Mouse (Mus musculus): ENCODE data around the gene Tnnt3. TPM values are rescaled to one million over a fixed set of nuclear protein-coding genes. Genes with fewer than 3 reads are reported as not detected.

The Tnnt3 gene
- total RNA-seq, 2 experiments from 2014 or later, result 0.67 to 1.8 TPM

DNA sequence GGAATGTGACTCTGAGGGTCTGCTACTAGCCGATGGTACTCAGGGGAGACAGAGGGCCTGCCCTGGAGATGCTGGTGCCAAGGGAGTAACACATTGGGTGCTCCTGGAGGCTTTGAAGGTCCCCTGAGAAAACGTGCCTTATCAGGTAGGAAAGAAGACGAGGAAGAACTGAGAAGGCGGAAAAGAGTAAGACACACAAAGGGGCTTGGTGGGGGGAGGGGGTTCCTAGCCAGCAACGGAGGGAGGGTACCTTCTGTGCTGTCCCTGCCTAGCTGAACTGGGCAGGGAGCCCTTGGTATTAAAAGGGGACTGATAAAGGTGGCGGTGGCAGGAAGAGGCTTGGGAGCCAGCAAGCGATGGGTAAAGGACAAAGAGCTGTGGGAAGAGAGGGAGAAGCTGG lies 23.0 kb upstream of the Tnnt3 start:
- intact Hi-C loops (cut with DNase I), result loop anchor here (2.0 kb wide), 1 partner anchor 29 kb away; no protein-coding TSS in a partner anchor
- peak; percentile 40 to 49 for DNase-seq

DNA sequence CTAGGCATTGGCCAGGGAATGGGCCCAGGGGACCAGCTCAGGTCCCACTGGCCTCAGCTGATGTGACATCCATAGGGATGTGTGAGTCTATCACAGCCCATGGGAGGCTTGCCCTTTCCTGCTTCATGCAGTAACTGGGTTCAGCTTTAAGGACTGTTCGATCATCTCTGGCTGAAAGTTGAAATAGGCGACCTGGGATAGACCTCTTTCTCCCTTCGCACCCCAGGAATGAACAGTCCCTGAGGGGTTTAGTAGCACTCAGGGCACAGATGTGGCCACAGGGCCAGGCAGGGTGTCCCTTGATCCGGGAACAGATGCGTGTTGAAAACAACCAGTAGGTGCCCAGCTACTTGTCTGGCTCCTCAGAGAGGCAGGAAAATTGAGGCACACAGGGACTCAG lies 22.4 kb upstream of the Tnnt3 start:
- intact Hi-C loops (cut with DNase I), result no loop called here
- peak in 1 of 2 experiments; percentile 30 for DNase-seq

- intact Hi-C loops (cut with DNase I), result no loop called here
- peak; percentile 70 for DNase-seq
These were observed 21.7 kb upstream of the Tnnt3 start for GRCm38 (mm10) chr7:142476795-142477452.

- DNase-seq, result no peak
- intact Hi-C loops (cut with DNase I), result no loop called here
These were observed 20.6 kb upstream of the Tnnt3 start for GRCm38 (mm10) chr7:142478001-142478400.

DNA sequence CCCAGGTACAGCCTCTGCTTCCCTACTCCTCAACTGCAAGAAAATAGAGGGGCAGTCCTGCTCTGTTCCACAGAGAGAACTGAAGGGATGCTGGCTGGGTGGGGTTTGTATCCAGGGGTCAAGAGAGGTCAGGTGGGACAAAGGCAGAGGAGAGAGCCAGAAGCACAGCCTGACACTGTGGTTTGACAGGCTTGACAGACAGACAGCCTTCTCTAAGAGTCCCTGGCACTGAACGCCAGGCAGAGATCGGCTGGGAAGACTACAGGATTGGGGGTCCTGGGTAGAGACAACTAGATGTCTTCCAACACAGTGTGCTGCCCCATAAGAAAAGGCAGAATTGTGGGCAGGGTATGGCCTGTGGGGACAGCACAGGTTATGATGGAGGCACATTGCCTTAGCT lies 20.1 kb upstream of the Tnnt3 start:
- DNase-seq, result peak in 1 of 2 experiments; percentile 35
- intact Hi-C loops (cut with DNase I), result no loop called here

DNA sequence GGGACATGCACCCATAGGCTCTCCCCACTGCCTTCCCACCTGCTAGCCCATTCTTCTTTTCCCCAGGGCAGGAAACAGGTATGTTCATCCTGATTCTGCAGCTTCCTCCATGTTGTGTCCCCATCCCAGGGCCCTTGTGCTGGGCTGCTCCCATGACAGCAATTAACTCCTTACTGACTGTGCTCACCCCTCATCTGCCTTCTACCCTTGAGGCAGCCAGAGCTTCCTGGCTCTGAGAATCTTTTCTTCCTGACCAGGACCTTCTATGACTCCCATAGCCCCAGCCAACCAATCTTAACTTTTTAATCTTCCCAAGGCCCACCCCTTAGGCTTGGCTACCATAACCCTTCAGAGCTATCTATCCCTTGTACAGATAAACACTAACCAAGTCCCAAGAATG lies 19.3 kb upstream of the Tnnt3 start:
- DNase-seq, result no peak
- intact Hi-C loops (cut with DNase I), result no loop called here

GRCm38 (mm10) chr7:142479886-142480285 lies 18.8 kb upstream of the Tnnt3 start:
- DNase-seq, result no peak
- intact Hi-C loops (cut with DNase I), result loop anchor here (2.0 to 5.0 kb wide), 2 partner anchors 43 to 192 kb away; no protein-coding TSS in a partner anchor

- intact Hi-C loops (cut with DNase I), result loop anchor here (1.0 to 5.0 kb wide), 3 partner anchors 42 to 192 kb away; no protein-coding TSS in a partner anchor
- DNase-seq, result peak in 1 of 2 experiments; percentile 30
These were observed 18.0 kb upstream of the Tnnt3 start for GRCm38 (mm10) chr7:142480661-142481060.

DNA sequence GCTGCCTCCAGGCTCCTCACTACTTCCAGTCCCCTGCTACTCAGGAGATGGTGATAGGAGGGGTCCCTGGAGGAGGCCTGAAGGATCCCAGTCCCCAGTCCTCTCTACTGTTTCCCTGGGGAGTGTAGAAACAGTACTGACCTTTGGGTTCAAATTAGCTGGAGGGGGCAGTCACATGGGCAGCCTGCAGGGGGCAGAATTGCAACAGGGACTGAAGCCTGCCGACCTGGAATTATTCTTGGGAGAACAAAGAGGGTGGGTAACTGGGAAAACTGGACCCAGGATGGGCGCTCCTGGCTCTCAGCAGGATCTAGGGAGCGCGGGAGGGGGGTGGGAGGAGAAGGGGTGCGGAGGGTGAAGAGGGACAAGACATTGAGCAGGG lies 17.5 kb upstream of the Tnnt3 start:
- peak; percentile 83 to 88 for DNase-seq
- intact Hi-C loops (cut with DNase I), result loop anchor here (1.0 to 5.0 kb wide), 3 partner anchors 42 to 191 kb away; no protein-coding TSS in a partner anchor

- intact Hi-C loops (cut with DNase I), result loop anchor here (1.0 to 5.0 kb wide), 3 partner anchors 41 to 191 kb away; no protein-coding TSS in a partner anchor
- peak; percentile 81 to 88 for DNase-seq
These were observed 16.9 kb upstream of the Tnnt3 start for GRCm38 (mm10) chr7:142481568-142482255.

DNA sequence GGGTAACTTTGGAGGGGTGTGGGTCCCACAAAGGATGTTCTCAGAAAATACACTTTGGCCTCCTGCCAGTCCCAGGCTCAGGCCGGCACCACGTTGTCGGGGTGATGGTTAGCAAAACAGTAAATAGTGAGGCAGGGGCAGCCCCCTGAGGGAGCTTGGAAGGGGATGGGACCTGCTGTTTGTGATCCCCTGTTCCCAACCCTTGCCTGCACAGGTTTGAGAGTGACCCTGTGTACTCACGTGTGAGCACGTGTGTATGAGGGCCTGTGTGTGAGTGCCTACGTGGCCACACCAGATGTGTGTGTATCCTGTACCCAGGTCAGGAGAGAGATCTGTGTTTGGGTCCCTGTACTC lies 16.4 kb upstream of the Tnnt3 start:
- peak; percentile 66 to 67 for DNase-seq
- intact Hi-C loops (cut with DNase I), result loop anchor here (5.0 kb wide), 1 partner anchor 190 kb away; no protein-coding TSS in a partner anchor

DNA sequence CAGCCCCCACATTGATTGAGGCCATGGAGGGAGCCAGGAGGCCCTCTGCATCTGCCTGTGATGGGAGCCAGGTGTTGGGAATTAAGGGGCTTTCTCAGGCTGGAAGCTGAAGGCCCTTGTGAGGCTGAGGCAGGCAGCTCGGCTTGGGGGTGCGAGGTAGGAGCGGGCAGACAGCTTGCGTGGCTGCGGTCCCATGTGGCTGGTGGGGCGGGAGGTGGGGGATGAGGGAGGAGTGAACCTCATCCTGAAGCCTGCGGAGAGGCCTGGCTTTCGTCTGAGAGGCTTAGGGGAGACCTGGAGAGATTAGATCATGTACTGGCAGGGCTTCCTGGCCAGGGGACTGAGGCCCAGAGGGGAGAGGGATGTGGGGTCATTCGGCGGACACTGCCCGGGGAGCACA lies 15.5 kb upstream of the Tnnt3 start:
- peak; percentile 63 to 66 for DNase-seq

GRCm38 (mm10) chr7:142484780-142485179 lies 13.9 kb upstream of the Tnnt3 start:
- DNase-seq, result peak; percentile 76 to 83
- intact Hi-C loops (cut with DNase I), result loop anchor here (5.0 kb wide), 1 partner anchor 188 kb away; no protein-coding TSS in a partner anchor

More for the DNA sequence above, 15.5 kb upstream of the Tnnt3 start:
- intact Hi-C loops (cut with DNase I), result loop anchor here (5.0 kb wide), 1 partner anchor 189 kb away; no protein-coding TSS in a partner anchor

GRCm38 (mm10) chr7:142486751-142487162 lies 11.9 kb upstream of the Tnnt3 start:
- intact Hi-C loops (cut with DNase I), result no loop called here
- DNase-seq, result peak; percentile 37 to 53

DNA sequence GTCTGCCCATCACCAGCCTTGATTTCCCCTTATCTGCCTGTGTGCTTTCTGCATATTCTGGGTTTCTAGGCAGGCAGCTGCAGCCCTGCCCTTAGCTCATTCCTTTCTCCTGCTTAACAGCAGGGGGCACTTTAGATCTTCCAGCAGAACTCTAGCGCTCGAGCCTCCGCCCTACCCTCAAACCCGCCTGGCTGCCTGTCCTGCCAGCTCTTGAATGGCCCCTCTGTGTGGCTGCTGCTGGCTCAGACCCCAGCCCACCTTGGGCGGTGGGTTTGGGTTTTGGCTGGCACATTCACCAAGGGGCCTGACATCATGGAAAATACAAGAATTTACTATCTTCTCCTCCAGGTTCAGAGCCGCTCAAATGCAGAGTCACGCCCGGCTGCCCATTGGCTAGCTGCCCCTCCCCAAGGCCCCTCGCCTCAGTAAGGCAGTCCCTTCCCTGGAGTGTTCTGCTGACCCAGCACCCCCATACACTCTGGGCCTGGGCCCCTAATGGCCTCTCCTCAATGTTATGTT lies 11.2 kb upstream of the Tnnt3 start:
- peak; percentile 53 to 59 for DNase-seq
- intact Hi-C loops (cut with DNase I), result no loop called here

DNA sequence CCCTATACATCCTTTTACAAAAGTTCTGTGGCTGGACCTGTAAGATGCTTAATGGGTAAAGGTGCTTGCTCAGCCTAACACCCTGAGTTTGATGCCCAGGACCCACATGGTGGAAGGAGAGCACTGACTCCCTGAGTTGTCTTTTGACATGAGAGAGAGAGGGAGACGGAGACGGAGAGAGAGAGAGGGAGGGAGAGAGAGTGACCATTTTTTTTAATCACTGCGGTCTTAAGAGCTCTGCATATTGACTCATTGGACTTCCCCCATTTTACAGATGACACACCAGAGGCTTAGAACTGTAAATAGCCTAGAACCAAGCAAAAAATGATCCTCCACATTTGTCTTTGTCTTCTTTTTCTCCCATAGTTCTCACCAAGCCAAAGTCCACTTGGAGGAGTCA lies 10.6 kb upstream of the Tnnt3 start:
- DNase-seq, result no peak
- intact Hi-C loops (cut with DNase I), result loop anchor here (2.0 kb wide), 1 partner anchor 35 kb away; no protein-coding TSS in a partner anchor

DNA sequence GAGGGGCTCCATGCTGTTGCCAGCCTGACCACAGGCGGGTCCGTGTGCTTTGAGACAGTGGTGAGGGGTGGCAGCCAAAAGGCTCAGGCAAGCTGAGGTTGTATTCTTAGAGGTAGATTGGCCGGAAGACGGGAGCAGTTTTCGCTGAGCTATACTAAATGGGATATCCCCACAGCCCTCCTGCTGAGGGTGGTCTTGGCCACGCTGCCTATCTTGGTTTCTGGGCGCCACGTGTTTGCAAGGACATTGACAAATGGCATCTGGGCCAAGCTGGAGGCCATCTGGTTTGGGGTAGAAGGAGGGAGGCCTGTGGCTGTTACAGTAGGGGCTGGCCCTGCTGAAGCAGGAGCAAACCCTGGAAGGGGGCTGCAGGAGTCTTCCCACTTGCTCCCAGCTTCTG lies 5.1 kb upstream of the Tnnt3 start:
- DNase-seq, result no peak
- intact Hi-C loops (cut with DNase I), result no loop called here

DNA sequence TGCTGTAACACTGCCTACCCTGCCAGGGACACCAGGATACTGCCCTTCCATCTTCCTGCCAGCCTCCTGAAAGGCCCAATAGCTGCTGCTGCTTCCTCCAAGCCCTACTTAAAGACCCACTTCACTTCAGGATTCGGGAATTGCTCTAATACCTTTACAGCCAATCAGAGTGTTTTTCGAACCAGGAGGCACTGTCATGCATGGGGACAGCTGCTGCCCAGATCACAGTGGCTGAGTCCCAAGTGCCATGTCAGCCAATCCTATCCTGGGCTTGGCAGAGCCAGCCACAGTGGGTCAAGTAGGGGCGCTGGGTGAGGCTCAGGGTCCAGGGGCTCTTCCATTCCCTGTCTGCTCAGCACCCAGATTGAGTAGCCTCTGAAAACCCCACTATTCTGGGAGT lies 2.5 kb upstream of the Tnnt3 start:
- intact Hi-C loops (cut with DNase I), result loop anchor here (5.0 kb wide), 1 partner anchor 179 kb away; no protein-coding TSS in a partner anchor
- DNase-seq, result peak; percentile 49 to 56

- intact Hi-C loops (cut with DNase I), result loop anchor here (1.0 to 5.0 kb wide), 3 partner anchors 56 to 179 kb away; no protein-coding TSS in a partner anchor
- DNase-seq, result peak; percentile 59 to 69
These were observed 1.8 kb upstream of the Tnnt3 start for GRCm38 (mm10) chr7:142496800-142497199.

GRCm38 (mm10) chr7:142497775-142498174 lies 861 bp upstream of the Tnnt3 start:
- peak; percentile 68 to 78 for DNase-seq
- intact Hi-C loops (cut with DNase I), result loop anchor here (1.0 to 5.0 kb wide), 3 partner anchors 57 to 180 kb away; no protein-coding TSS in a partner anchor

All from heart, postnatal 10 days (tissue).